Mouse (Mus musculus) cerebellum, adult 2 months (tissue): ENCODE measurements around the gene Alg12.

ENCODE experiments used
- CTCF ChIP-seq: fragments of 200-500 bp; IDR thresholded peaks from 2 replicates; pipeline ENCODE4 v1.5.1; 2011; ENCODE audit warnings: low read depth, mild to moderate bottlenecking, control low read depth, low read length, moderate library complexity, borderline replicate concordance; ENCODE audit not compliant: insufficient read depth
- POLR2A ChIP-seq: fragments of 200-500 bp; IDR thresholded peaks from 2 replicates; pipeline ENCODE4 v1.6.1; 2011; ENCODE audit warnings: low read length, control low read depth, borderline replicate concordance; ENCODE audit not compliant: insufficient read depth

GRCm38 (mm10) chr15:88854969-88855830 is 36.1 kb upstream of the Alg12 start:
- no peak for TF ChIP-seq CTCF
- TF ChIP-seq POLR2A: no peak
